Mouse (Mus musculus): ENCODE results near the gene Cobl. TPM values are rescaled to one million over a fixed set of nuclear protein-coding genes. Genes with fewer than 3 reads are reported as not detected.

The Cobl gene
- polyA plus RNA-seq, 1 experiment from 2014 or later = 5.6 TPM

- Histone ChIP-seq H3K27ac (ENCODE audit: low read depth, low read length) (no peak overlapping the region), H3K27me3 (ENCODE audit: control insufficient read depth, insufficient read depth, low read length) (no peaks in the 10 kb centered on the region), H3K4me2 (ENCODE audit: low read depth) (no peak overlapping the region), H3K4me3 (ENCODE audit: low read depth, low read length) (no peak overlapping the region), H3K36me3 (ENCODE audit: control insufficient read depth, insufficient read depth, low read length) (no peaks in the 10 kb centered on the region), H3K4me1 (ENCODE audit: control insufficient read depth, insufficient read depth, low read length) (no peaks in the 10 kb centered on the region), H3K9ac (ENCODE audit: low read length) (no peak overlapping the region), H3K9me3 (ENCODE audit: control insufficient read depth, low read length) (no peaks in the 10 kb centered on the region)
- ATAC-seq (ENCODE audit: insufficient read depth, low FRiP score, low TSS enrichment) (no peak), DNase-seq (ENCODE audit: low spot score) (no peak)
- WGBS = 89% methylated on average over 5 of the region's 5 CpGs
Observed at GRCm38 (mm10) chr11:12257324-12258118, 207.2 kb downstream of the Cobl start.

GRCm38 (mm10) chr11:12245327-12245915, 219.3 kb downstream of the Cobl start:
- Histone ChIP-seq H3K27ac (ENCODE audit: low read depth, low read length) (no peak overlapping the region), H3K4me3 (ENCODE audit: low read depth, low read length) (no peak overlapping the region), H3K9ac (ENCODE audit: low read length) (no peak overlapping the region), H3K27me3 (ENCODE audit: control insufficient read depth, insufficient read depth, low read length) (no peaks in the 10 kb centered on the region), H3K4me1 (ENCODE audit: control insufficient read depth, insufficient read depth, low read length) (no peaks in the 10 kb centered on the region), H3K9me3 (ENCODE audit: control insufficient read depth, low read length) (no peaks in the 10 kb centered on the region), H3K36me3 (ENCODE audit: control insufficient read depth, insufficient read depth, low read length) (no peaks in the 10 kb centered on the region), H3K4me2 (ENCODE audit: low read depth) (no peak overlapping the region)
- no peak for ATAC-seq (ENCODE audit: insufficient read depth, low FRiP score, low TSS enrichment)
- 86% methylated on average over 4 of the region's 4 CpGs for WGBS
- DNase-seq (ENCODE audit: low spot score) = no peak

GRCm38 (mm10) chr11:12236341-12236740, 228.4 kb downstream of the Cobl start:
- no peaks in the 10 kb centered on the region for H3K4me1 ChIP-seq (ENCODE audit: control insufficient read depth, insufficient read depth, low read length)
- 64% methylated on average over 1 of the region's 1 CpGs for WGBS
- H3K4me2 ChIP-seq (ENCODE audit: low read depth) = no peak overlapping the region
- H3K9me3 ChIP-seq (ENCODE audit: control insufficient read depth, low read length) = no peaks in the 10 kb centered on the region
- no peaks in the 10 kb centered on the region for H3K27me3 ChIP-seq (ENCODE audit: control insufficient read depth, insufficient read depth, low read length)
- H3K4me3 ChIP-seq (ENCODE audit: low read depth, low read length) = no peak overlapping the region
- no peak for DNase-seq (ENCODE audit: low spot score)
- H3K27ac ChIP-seq (ENCODE audit: low read depth, low read length) = no peak overlapping the region
- H3K9ac ChIP-seq (ENCODE audit: low read length) = no peak overlapping the region
- no peak for ATAC-seq (ENCODE audit: insufficient read depth, low FRiP score, low TSS enrichment)
- H3K36me3 ChIP-seq (ENCODE audit: control insufficient read depth, insufficient read depth, low read length) = no peaks in the 10 kb centered on the region

DNA sequence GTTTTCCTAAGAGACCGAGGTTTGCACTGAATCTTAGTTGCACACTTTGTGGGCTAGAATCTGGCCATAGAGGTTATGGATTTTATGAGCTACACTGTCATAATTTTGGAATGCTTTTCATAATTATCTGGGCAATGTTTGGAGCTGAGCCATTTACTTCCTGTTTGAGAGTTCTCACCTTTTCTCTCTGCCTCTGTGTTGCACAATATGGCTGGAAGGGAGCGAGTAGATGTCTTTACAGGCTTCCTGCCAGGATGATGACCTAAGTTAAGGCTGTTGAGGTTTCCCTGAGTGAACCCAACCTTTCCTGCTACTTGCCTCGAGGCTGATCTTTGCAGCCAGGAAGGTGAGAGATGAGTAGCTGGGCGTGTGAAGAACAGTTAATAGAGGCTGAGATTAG, 229.9 kb downstream of the Cobl start:
- WGBS = 82% methylated on average over 4 of the region's 4 CpGs
- no peak for DNase-seq (ENCODE audit: low spot score)
- ATAC-seq (ENCODE audit: insufficient read depth, low FRiP score, low TSS enrichment) = no peak
- no peaks in the 10 kb centered on the region for H3K4me1 ChIP-seq (ENCODE audit: control insufficient read depth, insufficient read depth, low read length)
- H3K4me3 ChIP-seq (ENCODE audit: low read depth, low read length) = no peak overlapping the region
- no peaks in the 10 kb centered on the region for H3K9me3 ChIP-seq (ENCODE audit: control insufficient read depth, low read length)
- no peak overlapping the region for H3K4me2 ChIP-seq (ENCODE audit: low read depth)
- no peak overlapping the region for H3K9ac ChIP-seq (ENCODE audit: low read length)
- H3K27ac ChIP-seq (ENCODE audit: low read depth, low read length) = no peak overlapping the region
- H3K27me3 ChIP-seq (ENCODE audit: control insufficient read depth, insufficient read depth, low read length) = no peaks in the 10 kb centered on the region
- H3K36me3 ChIP-seq (ENCODE audit: control insufficient read depth, insufficient read depth, low read length) = no peaks in the 10 kb centered on the region

DNA sequence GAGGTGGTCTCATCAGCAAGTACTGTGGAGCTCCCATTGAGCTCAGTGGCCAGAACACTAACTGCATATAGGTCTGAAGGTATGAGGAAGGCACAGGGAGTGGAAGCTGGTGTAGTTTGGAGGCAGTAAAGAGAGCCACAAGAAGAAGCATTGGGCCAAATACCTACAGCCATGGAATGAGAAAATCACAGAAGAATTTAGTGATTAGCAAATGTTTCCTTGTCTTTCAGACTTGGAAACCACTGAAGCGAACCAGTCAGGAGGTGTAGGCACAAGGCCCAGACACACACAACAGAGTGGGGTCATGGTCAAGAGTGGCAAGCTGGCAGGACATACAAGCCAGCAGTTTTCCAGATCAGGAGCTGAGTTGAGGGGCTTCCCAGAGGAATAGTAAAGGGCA, 230.6 kb downstream of the Cobl start:
- no peak overlapping the region for H3K27ac ChIP-seq (ENCODE audit: low read depth, low read length)
- H3K4me3 ChIP-seq (ENCODE audit: low read depth, low read length) = no peak overlapping the region
- no peak overlapping the region for H3K9ac ChIP-seq (ENCODE audit: low read length)
- no peaks in the 10 kb centered on the region for H3K4me1 ChIP-seq (ENCODE audit: control insufficient read depth, insufficient read depth, low read length)
- no peaks in the 10 kb centered on the region for H3K36me3 ChIP-seq (ENCODE audit: control insufficient read depth, insufficient read depth, low read length)
- no peaks in the 10 kb centered on the region for H3K27me3 ChIP-seq (ENCODE audit: control insufficient read depth, insufficient read depth, low read length)
- H3K4me2 ChIP-seq (ENCODE audit: low read depth) = no peak overlapping the region
- no peaks in the 10 kb centered on the region for H3K9me3 ChIP-seq (ENCODE audit: control insufficient read depth, low read length)
- no peak for DNase-seq (ENCODE audit: low spot score)
- 90% methylated on average over 1 of the region's 1 CpGs for WGBS
- no peak for ATAC-seq (ENCODE audit: insufficient read depth, low FRiP score, low TSS enrichment)

GRCm38 (mm10) chr11:12232743-12233125, 232.0 kb downstream of the Cobl start:
- H3K9me3 ChIP-seq (ENCODE audit: control insufficient read depth, low read length) = no peaks in the 10 kb centered on the region
- DNase-seq (ENCODE audit: low spot score) = no peak
- ATAC-seq (ENCODE audit: insufficient read depth, low FRiP score, low TSS enrichment) = no peak
- H3K36me3 ChIP-seq (ENCODE audit: control insufficient read depth, insufficient read depth, low read length) = no peaks in the 10 kb centered on the region
- 82% methylated on average over 3 of the region's 3 CpGs for WGBS
- H3K9ac ChIP-seq (ENCODE audit: low read length) = no peak overlapping the region
- no peaks in the 10 kb centered on the region for H3K27me3 ChIP-seq (ENCODE audit: control insufficient read depth, insufficient read depth, low read length)
- H3K4me3 ChIP-seq (ENCODE audit: low read depth, low read length) = no peak overlapping the region
- H3K4me1 ChIP-seq (ENCODE audit: control insufficient read depth, insufficient read depth, low read length) = no peaks in the 10 kb centered on the region
- no peak overlapping the region for H3K4me2 ChIP-seq (ENCODE audit: low read depth)
- H3K27ac ChIP-seq (ENCODE audit: low read depth, low read length) = no peak overlapping the region

DNA sequence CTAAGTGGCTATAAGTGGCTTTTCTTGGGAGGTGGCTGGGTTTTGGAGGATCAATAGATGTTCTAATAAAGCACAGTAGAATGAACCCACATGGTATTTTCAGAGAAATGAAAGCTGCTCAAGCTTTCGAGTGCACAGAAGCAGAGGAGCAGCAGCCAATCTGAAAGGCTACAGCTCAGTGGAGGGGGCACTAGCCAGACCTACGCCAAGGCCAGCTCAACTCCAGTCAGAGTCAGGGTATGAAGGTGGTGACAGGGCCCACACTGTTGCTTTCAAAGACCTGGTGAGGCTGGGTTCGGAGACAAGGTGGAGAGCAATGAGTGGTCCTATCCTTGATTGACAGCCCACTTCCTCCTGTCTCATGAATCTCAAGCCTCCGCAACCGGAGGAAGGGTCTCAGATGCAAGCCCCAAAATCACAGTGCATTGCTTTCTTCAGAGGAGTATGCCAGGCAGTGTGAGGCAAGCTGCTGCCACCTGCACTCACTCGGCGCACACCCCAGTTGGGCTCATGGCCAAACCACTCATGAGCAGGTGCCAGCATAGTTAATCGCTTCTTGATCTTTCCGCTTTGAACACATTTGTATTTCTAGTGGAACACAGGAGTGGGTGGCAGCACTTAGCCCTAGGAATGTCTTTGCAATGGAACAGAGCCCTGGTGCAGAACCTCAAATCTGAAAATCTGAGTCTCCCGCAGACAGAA, 232.6 kb downstream of the Cobl start:
- no peak for DNase-seq (ENCODE audit: low spot score)
- WGBS = 95% methylated on average over 10 of the region's 10 CpGs
- no peak for ATAC-seq (ENCODE audit: insufficient read depth, low FRiP score, low TSS enrichment)

GRCm38 (mm10) chr11:12231481-12232035, 233.2 kb downstream of the Cobl start:
- Histone ChIP-seq H3K27me3 (ENCODE audit: control insufficient read depth, insufficient read depth, low read length) (no peaks in the 10 kb centered on the region), H3K36me3 (ENCODE audit: control insufficient read depth, insufficient read depth, low read length) (no peaks in the 10 kb centered on the region), H3K9ac (ENCODE audit: low read length) (no peak overlapping the region), H3K4me1 (ENCODE audit: control insufficient read depth, insufficient read depth, low read length) (no peaks in the 10 kb centered on the region), H3K9me3 (ENCODE audit: control insufficient read depth, low read length) (no peaks in the 10 kb centered on the region), H3K4me2 (ENCODE audit: low read depth) (no peak overlapping the region), H3K4me3 (ENCODE audit: low read depth, low read length) (no peak overlapping the region), H3K27ac (ENCODE audit: low read depth, low read length) (no peak overlapping the region)
- 77% methylated on average over 6 of the region's 6 CpGs for WGBS
- ATAC-seq (ENCODE audit: insufficient read depth, low FRiP score, low TSS enrichment) (no peak), DNase-seq (ENCODE audit: low spot score) (no peak)

More for the DNA sequence above, 232.6 kb downstream of the Cobl start:
- H3K4me2 ChIP-seq (ENCODE audit: low read depth) = no peak overlapping the region
- H3K4me1 ChIP-seq (ENCODE audit: control insufficient read depth, insufficient read depth, low read length) = no peaks in the 10 kb centered on the region
- no peak overlapping the region for H3K27ac ChIP-seq (ENCODE audit: low read depth, low read length)
- H3K9ac ChIP-seq (ENCODE audit: low read length) = no peak overlapping the region
- no peaks in the 10 kb centered on the region for H3K9me3 ChIP-seq (ENCODE audit: control insufficient read depth, low read length)
- H3K4me3 ChIP-seq (ENCODE audit: low read depth, low read length) = no peak overlapping the region
- no peaks in the 10 kb centered on the region for H3K27me3 ChIP-seq (ENCODE audit: control insufficient read depth, insufficient read depth, low read length)
- H3K36me3 ChIP-seq (ENCODE audit: control insufficient read depth, insufficient read depth, low read length) = no peaks in the 10 kb centered on the region
